Mouse (Mus musculus): Measurements from ENCODE around the gene Upf1. TPM values are rescaled to one million over a fixed set of nuclear protein-coding genes. Genes with fewer than 3 reads are reported as not detected.

Gene Upf1
- polyA plus RNA-seq, 1 experiment from 2014 or later: 10.5 TPM

GRCm38 (mm10) chr8:70364066-70364465, 11.0 kb upstream of the Upf1 start:
- ATAC-seq (ENCODE audit: low read depth): 0 out of 2 replicates have a peak, but pooled peaks have one; percentile 19
- 27% methylated on average over 5 of the region's 5 CpGs for WGBS
- H3K4me2 ChIP-seq (ENCODE audit: low read depth, low read length): no peak overlapping the region

GRCm38 (mm10) chr8:70361484-70362032, 8.5 kb upstream of the Upf1 start:
- H3K9me3 ChIP-seq (ENCODE audit: control insufficient read depth, low read length): no peaks in the 10 kb centered on the region
- WGBS: 68% methylated on average over 10 of the region's 10 CpGs
- no peaks in the 10 kb centered on the region for H3K36me3 ChIP-seq (ENCODE audit: control insufficient read depth, insufficient read depth, low read length)
- H3K4me1 ChIP-seq (replicated peaks; ENCODE audit: control insufficient read depth, insufficient read depth, low read length): peaks cover 3% of the 10 kb centered on the region; the same call in 1 of the 2 replicates
- H3K9ac ChIP-seq (ENCODE audit: low read length): no peak overlapping the region
- no peak overlapping the region for H3K27ac ChIP-seq (ENCODE audit: low read length)
- no peak overlapping the region for H3K4me3 ChIP-seq (ENCODE audit: low read length)
- ATAC-seq (ENCODE audit: low read depth): no peak
- H3K4me2 ChIP-seq (ENCODE audit: low read depth, low read length): no peak overlapping the region
- H3K27me3 ChIP-seq (ENCODE audit: control insufficient read depth, insufficient read depth, low read depth, low read length): no peaks in the 10 kb centered on the region

More at GRCm38 (mm10) chr8:70364066-70364465, 11.0 kb upstream of the Upf1 start:
- no peaks in the 10 kb centered on the region for H3K9me3 ChIP-seq (ENCODE audit: control insufficient read depth, low read length)
- H3K4me3 ChIP-seq (ENCODE audit: low read length): no peak overlapping the region
- H3K4me1 ChIP-seq (replicated peaks; ENCODE audit: control insufficient read depth, insufficient read depth, low read length): peaks cover 3% of the 10 kb centered on the region; the same call in 1 of the 2 replicates
- no peaks in the 10 kb centered on the region for H3K36me3 ChIP-seq (ENCODE audit: control insufficient read depth, insufficient read depth, low read length)
- H3K27me3 ChIP-seq (ENCODE audit: control insufficient read depth, insufficient read depth, low read depth, low read length): no peaks in the 10 kb centered on the region
- no peak overlapping the region for H3K27ac ChIP-seq (ENCODE audit: low read length)
- H3K9ac ChIP-seq (ENCODE audit: low read length): no peak overlapping the region

GRCm38 (mm10) chr8:70360769-70361168, 7.7 kb upstream of the Upf1 start:
- H3K36me3 ChIP-seq (ENCODE audit: control insufficient read depth, insufficient read depth, low read length): no peaks in the 10 kb centered on the region
- ATAC-seq (ENCODE audit: low read depth): peak; percentile 49
- H3K27me3 ChIP-seq (ENCODE audit: control insufficient read depth, insufficient read depth, low read depth, low read length): no peaks in the 10 kb centered on the region
- no peak overlapping the region for H3K9ac ChIP-seq (ENCODE audit: low read length)
- 50% methylated on average over 4 of the region's 4 CpGs for WGBS
- no peak overlapping the region for H3K4me2 ChIP-seq (ENCODE audit: low read depth, low read length)
- peaks cover 3% of the 10 kb centered on the region; the same call in 1 of the 2 replicates for H3K4me1 ChIP-seq (replicated peaks; ENCODE audit: control insufficient read depth, insufficient read depth, low read length)
- no peaks in the 10 kb centered on the region for H3K9me3 ChIP-seq (ENCODE audit: control insufficient read depth, low read length)
- H3K4me3 ChIP-seq (ENCODE audit: low read length): no peak overlapping the region
- H3K27ac ChIP-seq (ENCODE audit: low read length): no peak overlapping the region

- Histone ChIP-seq H3K4me3 (ENCODE audit: low read length) (no peak overlapping the region), H3K27me3 (ENCODE audit: control insufficient read depth, insufficient read depth, low read depth, low read length) (no peaks in the 10 kb centered on the region), H3K9me3 (ENCODE audit: control insufficient read depth, low read length) (no peaks in the 10 kb centered on the region), H3K4me2 (ENCODE audit: low read depth, low read length) (no peak overlapping the region), H3K27ac (ENCODE audit: low read length) (no peak overlapping the region), H3K9ac (ENCODE audit: low read length) (no peak overlapping the region), H3K36me3 (ENCODE audit: control insufficient read depth, insufficient read depth, low read length) (no peaks in the 10 kb centered on the region), H3K4me1 (replicated peaks; ENCODE audit: control insufficient read depth, insufficient read depth, low read length) (peaks cover 4% of the 10 kb centered on the region; the same call in 1 of the 2 replicates)
- 8% methylated on average over 3 of the region's 3 CpGs for WGBS
- ATAC-seq (ENCODE audit: low read depth): peak; percentile 13; the same call in 1 of the 2 replicates
Observed at GRCm38 (mm10) chr8:70359411-70359810, 6.3 kb upstream of the Upf1 start.

- Histone ChIP-seq H3K36me3 (ENCODE audit: control insufficient read depth, insufficient read depth, low read length) (no peaks in the 10 kb centered on the region), H3K27ac (ENCODE audit: low read length) (no peak overlapping the region), H3K9ac (ENCODE audit: low read length) (no peak overlapping the region), H3K4me2 (ENCODE audit: low read depth, low read length) (no peak overlapping the region), H3K4me1 (replicated peaks; ENCODE audit: control insufficient read depth, insufficient read depth, low read length) (peaks cover 20% of the 10 kb centered on the region), H3K9me3 (ENCODE audit: control insufficient read depth, low read length) (no peaks in the 10 kb centered on the region), H3K27me3 (ENCODE audit: control insufficient read depth, insufficient read depth, low read depth, low read length) (no peaks in the 10 kb centered on the region), H3K4me3 (ENCODE audit: low read length) (no peak overlapping the region)
- 81% methylated on average over 1 of the region's 1 CpGs for WGBS
- no peak for ATAC-seq (ENCODE audit: low read depth)
Observed at GRCm38 (mm10) chr8:70356111-70356510, 3.0 kb upstream of the Upf1 start.

- H3K36me3 ChIP-seq (ENCODE audit: control insufficient read depth, insufficient read depth, low read length): no peaks in the 10 kb centered on the region
- H3K27ac ChIP-seq (ENCODE audit: low read length): peak overlapping the region; percentile 90
- ATAC-seq (ENCODE audit: low read depth): no peak
- H3K9me3 ChIP-seq (ENCODE audit: control insufficient read depth, low read length): no peaks in the 10 kb centered on the region
- H3K4me2 ChIP-seq (ENCODE audit: low read depth, low read length): peak overlapping the region; percentile 86
- H3K27me3 ChIP-seq (ENCODE audit: control insufficient read depth, insufficient read depth, low read depth, low read length): no peaks in the 10 kb centered on the region
- peak overlapping the region; percentile 99 for H3K4me3 ChIP-seq (ENCODE audit: low read length)
- peaks cover 30% of the 10 kb centered on the region for H3K4me1 ChIP-seq (replicated peaks; ENCODE audit: control insufficient read depth, insufficient read depth, low read length)
- H3K9ac ChIP-seq (ENCODE audit: low read length): peak overlapping the region; percentile 75
- WGBS: 53% methylated on average over 4 of the region's 4 CpGs
Observed at GRCm38 (mm10) chr8:70354004-70354403, 926 bp upstream of the Upf1 start.

- no peaks in the 10 kb centered on the region for H3K27me3 ChIP-seq (ENCODE audit: control insufficient read depth, insufficient read depth, low read depth, low read length)
- peak; percentile 52 for ATAC-seq (ENCODE audit: low read depth)
- peak overlapping the region; percentile 76 for H3K4me2 ChIP-seq (ENCODE audit: low read depth, low read length)
- H3K4me3 ChIP-seq (ENCODE audit: low read length): peak overlapping the region; percentile 99
- peak overlapping the region; percentile 99 for H3K9ac ChIP-seq (ENCODE audit: low read length)
- peak overlapping the region; percentile 90 for H3K27ac ChIP-seq (ENCODE audit: low read length)
- no peaks in the 10 kb centered on the region for H3K36me3 ChIP-seq (ENCODE audit: control insufficient read depth, insufficient read depth, low read length)
- no peaks in the 10 kb centered on the region for H3K9me3 ChIP-seq (ENCODE audit: control insufficient read depth, low read length)
- under 1% methylated on average over 50 of the region's 64 CpGs for WGBS
- peaks cover 30% of the 10 kb centered on the region for H3K4me1 ChIP-seq (replicated peaks; ENCODE audit: control insufficient read depth, insufficient read depth, low read length)
Observed at GRCm38 (mm10) chr8:70352657-70353151, 374 bp downstream of the Upf1 start.

GRCm38 (mm10) chr8:70352000-70352384, 1.1 kb downstream of the Upf1 start:
- Histone ChIP-seq H3K4me1 (replicated peaks; ENCODE audit: control insufficient read depth, insufficient read depth, low read length) (peaks cover 30% of the 10 kb centered on the region), H3K27ac (ENCODE audit: low read length) (no peak overlapping the region)
- WGBS: 8% methylated on average over 3 of the region's 3 CpGs

GRCm38 (mm10) chr8:70351035-70351999, 1.8 kb downstream of the Upf1 start:
- Histone ChIP-seq H3K4me2 (ENCODE audit: low read depth, low read length) (peak overlapping the region; percentile 76), H3K36me3 (ENCODE audit: control insufficient read depth, insufficient read depth, low read length) (no peaks in the 10 kb centered on the region), H3K9me3 (ENCODE audit: control insufficient read depth, low read length) (no peaks in the 10 kb centered on the region), H3K4me1 (replicated peaks; ENCODE audit: control insufficient read depth, insufficient read depth, low read length) (peaks cover 30% of the 10 kb centered on the region), H3K4me3 (ENCODE audit: low read length) (peak overlapping the region; percentile 99), H3K27me3 (ENCODE audit: control insufficient read depth, insufficient read depth, low read depth, low read length) (no peaks in the 10 kb centered on the region), H3K9ac (ENCODE audit: low read length) (peak overlapping the region; percentile 99), H3K27ac (ENCODE audit: low read length) (no peak overlapping the region)
- 34% methylated on average over 15 of the region's 15 CpGs for WGBS
- no peak for ATAC-seq (ENCODE audit: low read depth)

More at GRCm38 (mm10) chr8:70352000-70352384, 1.1 kb downstream of the Upf1 start:
- Histone ChIP-seq H3K4me3 (ENCODE audit: low read length) (peak overlapping the region; percentile 99), H3K27me3 (ENCODE audit: control insufficient read depth, insufficient read depth, low read depth, low read length) (no peaks in the 10 kb centered on the region), H3K9ac (ENCODE audit: low read length) (peak overlapping the region; percentile 99), H3K9me3 (ENCODE audit: control insufficient read depth, low read length) (no peaks in the 10 kb centered on the region), H3K4me2 (ENCODE audit: low read depth, low read length) (peak overlapping the region; percentile 76), H3K36me3 (ENCODE audit: control insufficient read depth, insufficient read depth, low read length) (no peaks in the 10 kb centered on the region)
- ATAC-seq (ENCODE audit: low read depth): no peak
